Mouse (Mus musculus) urinary bladder, postnatal 0 days (tissue): Measurements from ENCODE around the gene Olfr1087. TPM values are rescaled to one million over a fixed set of nuclear protein-coding genes. Genes with fewer than 3 reads are reported as not detected.

ENCODE experiments used
- polyA plus RNA-seq: library from polyadenylated mRNA; unstranded; fragments of >200 nt; fragmentation: Nextera tagmentation; extraction: Ambion mirVana; gene quantifications from 2 replicates; pipeline ENCODE4 v1.2.1, GENCODE M21; 2015

Olfr1087 gene
- not detected in 2 replicates for polyA plus RNA-seq

GRCm38 (mm10) chr2:86698295-86698694, at the start of gene Olfr1087:
Olfr1087 (minus strand) TSS chr2:86698395.

GRCm38 (mm10) chr2:86733601-86734000, 35.4 kb upstream of the Olfr1087 start, which contains the start of gene Olfr1089:
Olfr1089 (minus strand) TSS chr2:86733701.

GRCm38 (mm10) chr2:86679992-86680391, 18.2 kb downstream of the Olfr1087 start, which contains the start of gene Olfr1086:
Olfr1086 (minus strand) TSS chr2:86680092.

GRCm38 (mm10) chr2:86661919-86662318, 36.3 kb downstream of the Olfr1087 start, which contains the start of gene Olfr1085:
Olfr1085 (minus strand) TSS chr2:86662019.

GRCm38 (mm10) chr2:86639625-86640024, 58.6 kb downstream of the Olfr1087 start, which contains the start of gene Olfr1084:
Olfr1084 (minus strand) TSS chr2:86639725.

Other genes with a start within 250 kb of the Olfr1087 start
- gene Olfr1065, start 247.8 kb downstream of the Olfr1087 start, polyA plus RNA-seq = not detected in 2 replicates
- gene Olfr1066, start 242.1 kb downstream of the Olfr1087 start, polyA plus RNA-seq = not detected in 2 replicates
- not detected in 2 replicates for gene Olfr228, start 211.0 kb downstream of the Olfr1087 start, polyA plus RNA-seq
- gene Olfr1076, start 189.9 kb downstream of the Olfr1087 start, polyA plus RNA-seq = not detected in 2 replicates
- gene Olfr1079, start 155.9 kb downstream of the Olfr1087 start, polyA plus RNA-seq = not detected in 2 replicates
- not detected in 2 replicates for gene Olfr1080, start 140.2 kb downstream of the Olfr1087 start, polyA plus RNA-seq
- gene Olfr1082, start 99.4 kb downstream of the Olfr1087 start, polyA plus RNA-seq = not detected in 2 replicates
- gene Olfr1084, start 58.7 kb downstream of the Olfr1087 start, polyA plus RNA-seq = not detected in 2 replicates
- not detected in 2 replicates for gene Olfr1085, start 36.4 kb downstream of the Olfr1087 start, polyA plus RNA-seq
- not detected in 2 replicates for gene Olfr1086, start 18.3 kb downstream of the Olfr1087 start, polyA plus RNA-seq
- gene Olfr1089, start 35.3 kb upstream of the Olfr1087 start, polyA plus RNA-seq = not detected in 2 replicates
- gene Olfr1090, start 60.6 kb upstream of the Olfr1087 start, polyA plus RNA-seq = not detected in 2 replicates
- gene Olfr1093, start 84.1 kb upstream of the Olfr1087 start, polyA plus RNA-seq = not detected in 2 replicates
- gene Olfr141, start 111.6 kb upstream of the Olfr1087 start, polyA plus RNA-seq = not detected in 2 replicates
- gene Olfr1094, start 126.3 kb upstream of the Olfr1087 start, polyA plus RNA-seq = not detected in 2 replicates
- not detected in 2 replicates for gene Olfr1095, start 153.3 kb upstream of the Olfr1087 start, polyA plus RNA-seq
- not detected in 2 replicates for gene Gm13723, start 176.4 kb upstream of the Olfr1087 start, polyA plus RNA-seq
- gene Olfr1097, start 193.8 kb upstream of the Olfr1087 start, polyA plus RNA-seq = not detected in 2 replicates
- gene Olfr1098, start 226.2 kb upstream of the Olfr1087 start, polyA plus RNA-seq = not detected in 2 replicates